Mouse (Mus musculus) lung, embryonic 14.5 days (tissue): ENCODE results near the gene Tmem182. TPM values are rescaled to one million over a fixed set of nuclear protein-coding genes. Genes with fewer than 3 reads are reported as not detected.

Source experiments
- ATAC-seq: fragments of 200-750 bp; cut with Nextera tagmentation; 2 replicates; pipeline ENCODE4 v1.8.0; 2017; ENCODE audit warnings: mild to moderate bottlenecking, moderate TSS enrichment, moderate library complexity; ENCODE audit not compliant: insufficient read depth
- DNase-seq: peaks from one replicate; pipeline ENCODE4 v3.0.0-alpha.2; 2015
- H3K27ac ChIP-seq: fragments of 300-500 bp; sonication (generic); 2 replicates; pipeline ENCODE4 v1.5.1; 2014; ENCODE audit warnings: low read depth, mild to moderate bottlenecking, moderate library complexity
- H3K27me3 ChIP-seq: fragments of 300-500 bp; sonication (generic); 2 replicates; pipeline ENCODE4 v1.6.1; 2014; ENCODE audit warnings: low read length, control low read depth; ENCODE audit not compliant: insufficient read depth
- H3K36me3 ChIP-seq: fragments of 300-500 bp; sonication (generic); 2 replicates; pipeline ENCODE4 v1.6.1; 2014; ENCODE audit warnings: control low read depth; ENCODE audit not compliant: insufficient read depth
- H3K4me1 ChIP-seq: fragments of 300-500 bp; sonication (generic); 2 replicates; pipeline ENCODE4 v1.6.1; 2014; ENCODE audit warnings: antibody characterized with exemption, control low read depth; ENCODE audit not compliant: insufficient read depth
- H3K4me2 ChIP-seq: fragments of 300-500 bp; sonication (generic); 2 replicates; pipeline ENCODE4 v1.6.1; 2014; ENCODE audit warnings: mild to moderate bottlenecking
- H3K4me3 ChIP-seq: fragments of 300-500 bp; sonication (generic); 2 replicates; pipeline ENCODE4 v1.5.1; 2014; ENCODE audit warnings: low read depth, low read length
- H3K9ac ChIP-seq: fragments of 300-500 bp; sonication (generic); 2 replicates; pipeline ENCODE4 v1.6.1; 2014
- H3K9me3 ChIP-seq: fragments of 300-500 bp; sonication (generic); 2 replicates; pipeline ENCODE4 v1.6.1; 2016; ENCODE audit warnings: low read depth, low read length, control low read depth
- CTCF ChIP-seq: IDR thresholded peaks from 2 replicates; pipeline ENCODE4 v1.5.1; 2016; ENCODE audit warnings: antibody characterized with exemption, low read depth
- WGBS: fragments of 180-500 bp; shearing (Covaris S2); extraction: QIAGEN DNeasy Blood & Tissue Kit; methylation state at CpG from one replicate; pipeline ENCODE4 v1.1.7; 2014; 5-methylcytosine and 5-hydroxymethylcytosine counted together
- polyA plus RNA-seq: library from polyadenylated mRNA; unstranded; fragments of >200 nt; fragmentation: Nextera tagmentation; extraction: Ambion mirVana; gene quantifications from 2 replicates; pipeline ENCODE4 v1.2.1, GENCODE M21; 2014

The Tmem182 gene
- polyA plus RNA-seq, 1 experiment from 2014 or later = 0.25 TPM

- ATAC-seq = no peak
- Histone ChIP-seq H3K4me2 (no peak overlapping the region), H3K27ac (no peak overlapping the region), H3K36me3 (no peaks in the 10 kb centered on the region), H3K4me1 (no peaks in the 10 kb centered on the region), H3K27me3 (no peaks in the 10 kb centered on the region), H3K9ac (no peak overlapping the region), H3K9me3 (no peaks in the 10 kb centered on the region), H3K4me3 (no peak overlapping the region)
- TF ChIP-seq CTCF = no peak
- no peak for DNase-seq
- WGBS = 75% methylated on average over 4 of the region's 4 CpGs
Observed at GRCm38 (mm10) chr1:40769331-40769894, 36.0 kb upstream of the Tmem182 start.

DNA sequence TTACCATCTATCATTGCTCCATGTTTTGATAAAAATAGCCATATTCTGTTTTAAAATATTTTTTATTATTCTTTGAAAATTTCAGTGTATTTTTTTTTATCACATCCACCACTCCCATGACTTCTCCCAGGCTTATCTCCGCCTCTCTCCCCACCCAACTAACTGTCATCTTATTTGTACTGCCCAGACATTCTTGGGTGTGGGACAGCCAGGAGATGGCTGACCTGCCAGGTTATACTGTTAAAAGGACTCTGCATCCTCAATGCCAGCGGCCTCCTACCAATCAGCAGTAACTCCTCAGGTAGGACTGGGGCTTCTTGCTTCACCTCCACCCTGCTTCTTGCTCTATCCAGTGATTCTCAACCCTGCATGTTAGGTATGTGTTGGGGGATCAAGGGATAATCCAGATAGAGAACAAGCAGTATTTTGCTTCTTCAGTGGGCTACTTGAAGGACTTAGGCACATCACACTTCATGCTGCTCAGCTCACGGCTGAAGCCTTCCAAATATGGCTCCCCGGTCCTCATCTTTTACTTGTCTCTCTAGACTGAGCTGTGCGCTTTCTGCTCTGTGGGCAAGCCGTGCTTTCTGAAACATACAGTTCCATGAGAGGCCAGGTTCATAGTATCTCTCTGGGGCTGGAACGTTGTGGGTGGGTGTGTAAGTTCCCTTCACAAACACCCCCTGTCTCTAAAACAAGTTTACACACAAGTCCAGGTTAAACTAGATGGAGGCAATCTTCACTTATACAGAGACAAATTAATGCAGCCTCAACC, 34.0 kb upstream of the Tmem182 start:
- no peaks in the 10 kb centered on the region for H3K9me3 ChIP-seq
- no peaks in the 10 kb centered on the region for H3K4me1 ChIP-seq
- H3K4me3 ChIP-seq = no peak overlapping the region
- 85% methylated on average over 7 of the region's 7 CpGs for WGBS
- H3K9ac ChIP-seq = no peak overlapping the region
- no peak for DNase-seq
- no peak for TF ChIP-seq CTCF
- no peak for ATAC-seq
- H3K4me2 ChIP-seq = no peak overlapping the region
- H3K27me3 ChIP-seq = no peaks in the 10 kb centered on the region
- no peak overlapping the region for H3K27ac ChIP-seq
- no peaks in the 10 kb centered on the region for H3K36me3 ChIP-seq

GRCm38 (mm10) chr1:40773234-40773633, 32.2 kb upstream of the Tmem182 start:
- no peaks in the 10 kb centered on the region for H3K4me1 ChIP-seq
- ATAC-seq (no peak), DNase-seq (no peak)
- H3K9ac ChIP-seq = no peak overlapping the region
- no peak overlapping the region for H3K4me2 ChIP-seq
- 84% methylated on average over 5 of the region's 5 CpGs for WGBS
- H3K4me3 ChIP-seq = no peak overlapping the region
- H3K27ac ChIP-seq = no peak overlapping the region
- no peaks in the 10 kb centered on the region for H3K36me3 ChIP-seq
- TF ChIP-seq CTCF = no peak
- H3K27me3 ChIP-seq = no peaks in the 10 kb centered on the region
- no peaks in the 10 kb centered on the region for H3K9me3 ChIP-seq

DNA sequence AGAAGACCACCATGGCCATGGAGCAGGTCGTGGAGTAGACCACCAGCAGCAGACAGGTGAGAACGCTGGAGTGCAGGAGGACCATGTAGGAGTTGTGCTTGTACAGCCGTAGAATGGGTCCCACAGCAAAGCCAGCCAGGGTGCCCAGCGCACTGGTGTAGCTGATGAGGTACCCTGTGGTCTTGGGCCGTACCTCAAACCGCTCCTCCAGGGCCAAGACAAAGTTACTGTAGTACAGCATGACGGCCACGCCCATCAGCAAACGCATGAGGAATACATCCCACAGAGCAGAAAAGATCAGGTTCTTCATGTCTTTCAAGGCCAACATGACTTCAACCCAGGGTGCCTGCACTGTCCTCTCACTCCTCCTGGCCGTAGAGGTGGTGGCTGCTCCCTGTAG, 31.4 kb upstream of the Tmem182 start:
- H3K27me3 ChIP-seq = no peaks in the 10 kb centered on the region
- H3K9me3 ChIP-seq = peaks cover 4% of the 10 kb centered on the region; the same call in 1 of the 2 replicates
- H3K9ac ChIP-seq = no peak overlapping the region
- H3K4me1 ChIP-seq = no peaks in the 10 kb centered on the region
- H3K4me2 ChIP-seq = no peak overlapping the region
- WGBS = 88% methylated on average over 10 of the region's 10 CpGs
- no peak for ATAC-seq
- no peak for TF ChIP-seq CTCF
- H3K36me3 ChIP-seq = no peaks in the 10 kb centered on the region
- no peak for DNase-seq
- no peak overlapping the region for H3K4me3 ChIP-seq
- no peak overlapping the region for H3K27ac ChIP-seq

DNA sequence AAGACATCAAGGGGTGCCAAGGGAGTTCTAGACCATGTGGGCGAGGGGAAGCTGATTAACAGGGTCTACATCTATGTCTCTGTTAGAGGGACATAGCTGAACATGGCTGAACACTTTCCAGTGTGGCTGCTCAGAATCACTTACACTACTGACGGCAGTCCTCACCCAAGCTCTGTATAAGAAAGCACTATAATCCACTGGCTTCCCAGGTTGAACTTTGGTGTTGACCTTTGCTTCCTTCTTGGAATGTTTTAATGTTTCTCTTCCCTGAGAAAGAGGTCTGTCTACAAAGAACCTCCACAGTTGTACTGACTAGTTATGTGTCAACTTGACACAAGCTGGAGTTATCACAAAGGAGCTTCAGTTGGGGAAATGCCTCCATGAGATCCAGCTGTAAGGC, 29.3 kb upstream of the Tmem182 start:
- Histone ChIP-seq H3K9ac (no peak overlapping the region), H3K36me3 (0 out of 2 replicates have a peak, but pooled peaks cover 7% of the 10 kb centered on the region), H3K4me2 (no peak overlapping the region), H3K4me1 (no peaks in the 10 kb centered on the region), H3K9me3 (peaks cover 7% of the 10 kb centered on the region; the same call in 1 of the 2 replicates), H3K27ac (no peak overlapping the region), H3K27me3 (no peaks in the 10 kb centered on the region), H3K4me3 (no peak overlapping the region)
- ATAC-seq (no peak), DNase-seq (no peak)
- WGBS = 69% methylated on average over 2 of the region's 2 CpGs
- TF ChIP-seq CTCF = no peak

- TF ChIP-seq CTCF = no peak
- Histone ChIP-seq H3K4me1 (no peaks in the 10 kb centered on the region), H3K36me3 (0 out of 2 replicates have a peak, but pooled peaks cover 7% of the 10 kb centered on the region), H3K4me3 (no peak overlapping the region), H3K9me3 (peaks cover 7% of the 10 kb centered on the region; the same call in 1 of the 2 replicates), H3K9ac (no peak overlapping the region), H3K4me2 (no peak overlapping the region), H3K27ac (no peak overlapping the region), H3K27me3 (no peaks in the 10 kb centered on the region)
- 81% methylated on average over 3 of the region's 3 CpGs for WGBS
- DNase-seq (no peak), ATAC-seq (no peak)
Observed at GRCm38 (mm10) chr1:40776763-40777162, 28.6 kb upstream of the Tmem182 start.

- ATAC-seq = no peak
- DNase-seq = no peak
- 92% methylated on average over 7 of the region's 7 CpGs for WGBS
- no peak overlapping the region for H3K4me3 ChIP-seq
- no peak overlapping the region for H3K4me2 ChIP-seq
- H3K27ac ChIP-seq = no peak overlapping the region
- H3K27me3 ChIP-seq = no peaks in the 10 kb centered on the region
- H3K9ac ChIP-seq = no peak overlapping the region
- H3K36me3 ChIP-seq = 0 out of 2 replicates have a peak, but pooled peaks cover 7% of the 10 kb centered on the region
- peaks cover 7% of the 10 kb centered on the region; the same call in 1 of the 2 replicates for H3K9me3 ChIP-seq
- no peaks in the 10 kb centered on the region for H3K4me1 ChIP-seq
- no peak for TF ChIP-seq CTCF
Observed at GRCm38 (mm10) chr1:40783450-40783849, 22.0 kb upstream of the Tmem182 start.
